Mouse (Mus musculus): ENCODE data around the gene Coq4. TPM values are rescaled to one million over a fixed set of nuclear protein-coding genes. Genes with fewer than 3 reads are reported as not detected.
A peak's percentile ranks its signal among the peaks of the same experiment; 100 is the strongest.

Coq4 gene
- total RNA-seq, 2 experiments from 2014 or later = 7.4 to 8.3 TPM

GRCm38 (mm10) chr2:29792772-29793487 lies 5.6 kb downstream of the Coq4 start:
- no peak for DNase-seq

DNA sequence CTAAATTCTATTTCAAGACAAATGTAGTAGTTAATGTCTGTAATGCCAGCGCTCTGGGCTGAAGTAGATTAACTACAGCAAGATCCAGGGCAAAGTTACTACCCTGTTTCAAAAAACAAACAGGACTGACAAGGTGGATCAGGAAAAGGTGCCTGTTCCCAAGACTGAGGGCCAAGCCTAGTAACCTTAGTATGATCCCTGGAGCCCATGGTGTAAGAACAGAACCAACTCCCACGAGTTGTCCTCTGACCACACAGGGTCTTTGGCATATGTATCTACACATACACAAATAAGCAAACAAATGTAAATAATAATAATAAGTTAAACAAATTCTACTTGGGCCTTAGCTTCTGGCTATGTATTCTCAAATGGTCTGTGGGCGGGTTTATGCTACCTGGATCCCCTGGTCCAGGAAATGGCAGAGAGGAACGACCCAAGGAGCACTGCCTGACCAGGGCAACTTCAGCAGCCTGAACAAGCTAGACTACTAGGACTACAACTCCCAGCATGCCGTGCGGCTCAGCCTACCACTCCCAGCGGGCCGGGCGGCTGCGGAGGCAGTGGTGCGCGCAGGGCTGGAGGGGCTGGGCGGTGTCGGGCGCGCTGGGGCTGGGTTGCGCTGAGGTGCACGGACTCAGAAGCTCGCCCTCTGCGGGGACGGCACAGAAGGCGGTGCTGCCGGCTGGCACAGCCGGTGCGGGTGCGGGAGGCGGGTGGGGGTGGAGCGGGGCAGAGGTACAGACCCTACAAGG lies 15.0 kb downstream of the Coq4 start, which contains the start of gene Slc27a4:
TSS of gene Slc27a4 (plus strand) at position 560 of the 752 bp plus-strand sequence.
- DNase-seq = peak; percentile 95

DNA sequence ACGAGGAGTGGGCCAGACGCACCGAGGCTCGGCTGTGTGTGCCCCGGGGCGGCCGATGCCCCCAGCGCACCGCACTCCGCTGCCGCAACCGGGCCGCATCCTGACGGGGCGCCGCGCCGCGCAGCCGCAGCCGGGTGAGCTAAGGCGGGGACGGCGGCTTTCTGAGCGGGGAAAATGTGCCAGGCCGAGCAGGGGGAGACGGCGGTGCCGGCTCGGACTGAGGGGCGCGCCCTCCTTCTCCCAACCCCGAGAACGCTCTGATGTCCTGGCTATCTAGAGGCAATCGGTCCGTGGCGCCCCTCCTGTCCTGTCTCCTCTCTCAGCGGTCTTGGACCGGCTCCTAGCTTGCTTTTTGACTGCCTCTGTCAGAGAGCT lies 15.5 kb downstream of the Coq4 start:
- no peak for DNase-seq

- no peak for DNase-seq
Observed at GRCm38 (mm10) chr2:29803400-29803831, 16.1 kb downstream of the Coq4 start.

GRCm38 (mm10) chr2:29815678-29816371 lies 28.5 kb downstream of the Coq4 start:
- no peak for DNase-seq

DNA sequence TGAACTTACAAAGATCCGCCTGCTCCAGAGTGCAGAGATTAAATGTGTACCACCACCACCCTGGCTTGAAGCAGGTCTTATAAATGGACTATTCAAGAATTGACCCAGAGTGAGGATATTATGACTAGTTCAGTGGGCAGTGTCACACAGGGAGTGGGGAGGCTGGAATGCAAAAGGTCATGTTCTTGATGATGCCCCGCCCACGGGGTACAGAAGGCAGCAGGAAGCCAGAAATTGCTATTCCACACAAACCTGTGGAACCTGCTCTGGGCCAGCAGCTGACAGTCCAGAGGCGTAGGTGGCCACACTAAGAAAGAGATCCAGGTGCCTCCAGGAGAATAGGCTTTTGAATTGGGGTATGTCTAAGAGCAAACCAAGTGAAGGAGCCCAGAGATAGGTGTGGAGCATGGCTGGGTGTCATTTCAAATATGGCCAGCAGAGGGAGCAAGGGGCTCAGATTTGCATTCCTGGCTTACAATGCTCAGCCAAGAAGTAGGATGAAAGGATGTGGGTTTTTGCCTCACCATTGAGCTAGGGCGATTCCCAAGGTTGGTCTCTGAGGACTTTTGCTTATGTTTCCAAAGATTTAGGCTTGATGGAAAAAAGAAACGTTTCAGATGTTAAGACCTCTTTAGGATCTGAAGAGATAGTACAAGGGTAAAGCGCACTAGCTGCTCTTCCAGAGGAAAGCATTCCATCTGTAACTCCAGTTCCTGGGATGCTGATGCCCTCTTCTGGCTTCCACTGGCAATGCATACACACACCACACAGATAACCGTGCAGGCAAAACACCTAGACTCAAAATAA lies 30.3 kb downstream of the Coq4 start:
- DNase-seq = peak; percentile 66

- no peak for DNase-seq
Observed at GRCm38 (mm10) chr2:29819363-29819762, 32.1 kb downstream of the Coq4 start.

DNA sequence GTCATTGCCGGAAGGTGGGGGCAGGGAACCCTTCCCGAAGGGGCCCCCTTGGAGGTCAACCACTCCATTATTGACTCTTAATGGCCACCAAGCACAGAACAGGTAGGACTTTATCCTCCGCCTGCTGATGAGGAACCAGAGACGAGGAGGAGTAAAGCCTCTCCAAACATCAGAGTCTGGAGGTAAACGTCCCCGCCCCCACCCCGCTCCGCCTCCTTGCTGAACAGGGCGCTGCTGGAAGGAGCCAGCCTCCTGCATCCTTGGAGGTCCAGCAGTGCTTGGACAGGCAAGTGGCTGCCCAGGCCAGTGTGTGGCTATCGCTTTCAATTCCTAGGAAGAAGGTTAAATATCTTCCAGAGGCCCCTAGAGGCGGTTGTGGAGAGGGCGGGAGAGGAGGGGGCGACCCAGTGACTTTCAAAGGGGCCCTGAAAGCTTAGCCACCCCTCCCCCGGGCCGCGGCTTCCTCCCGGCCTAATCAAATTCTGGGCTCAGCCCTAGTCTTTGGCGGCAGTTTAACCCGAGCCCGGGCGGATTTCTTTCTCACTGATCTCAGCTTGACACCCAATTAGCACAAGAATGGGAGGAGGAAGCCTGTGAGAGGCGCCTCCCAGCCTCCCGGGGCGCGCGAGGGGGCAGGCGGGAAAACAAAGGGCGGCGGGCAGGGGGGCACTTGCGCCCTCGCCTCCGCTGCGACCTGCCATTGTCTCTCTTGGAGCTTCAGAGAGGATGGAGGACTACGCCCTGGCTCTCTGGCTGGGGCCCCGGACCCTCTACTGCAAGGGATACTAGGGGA lies 32.9 kb downstream of the Coq4 start, which contains the start of gene Urm1:
TSS of gene Urm1 (plus strand) at position 51 of the 793 bp plus-strand sequence.
- peak; percentile 51 for DNase-seq

- DNase-seq = no peak
Observed at GRCm38 (mm10) chr2:29826318-29826925, 39.1 kb downstream of the Coq4 start.

- peak; percentile 95 for DNase-seq
Observed at GRCm38 (mm10) chr2:29826926-29827708, 39.8 kb downstream of the Coq4 start.

- no peak for DNase-seq
Observed at GRCm38 (mm10) chr2:29827709-29828024, 40.4 kb downstream of the Coq4 start.

- no peak for DNase-seq
Observed at GRCm38 (mm10) chr2:29831106-29831505, 43.8 kb downstream of the Coq4 start.

DNA sequence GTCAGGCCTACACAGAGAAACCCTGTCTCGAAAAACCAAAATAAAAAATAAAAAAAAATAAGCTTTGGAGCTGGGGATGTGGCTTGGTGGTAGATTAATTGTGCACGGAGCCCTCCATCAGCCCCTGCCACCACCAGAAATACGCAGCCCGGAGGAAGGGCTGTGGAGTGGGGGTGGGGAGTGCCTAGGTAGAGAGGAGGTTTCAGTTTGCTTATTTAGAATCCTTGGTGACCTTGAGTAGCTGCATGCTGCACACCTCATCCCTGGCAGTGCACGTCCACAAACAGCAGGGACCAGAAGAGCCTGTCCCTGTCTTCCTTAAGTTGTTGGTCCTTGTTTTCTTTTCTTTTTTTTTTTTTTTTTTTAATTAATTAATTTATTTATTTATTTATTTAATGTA lies 46.5 kb downstream of the Coq4 start:
- DNase-seq = no peak

DNA sequence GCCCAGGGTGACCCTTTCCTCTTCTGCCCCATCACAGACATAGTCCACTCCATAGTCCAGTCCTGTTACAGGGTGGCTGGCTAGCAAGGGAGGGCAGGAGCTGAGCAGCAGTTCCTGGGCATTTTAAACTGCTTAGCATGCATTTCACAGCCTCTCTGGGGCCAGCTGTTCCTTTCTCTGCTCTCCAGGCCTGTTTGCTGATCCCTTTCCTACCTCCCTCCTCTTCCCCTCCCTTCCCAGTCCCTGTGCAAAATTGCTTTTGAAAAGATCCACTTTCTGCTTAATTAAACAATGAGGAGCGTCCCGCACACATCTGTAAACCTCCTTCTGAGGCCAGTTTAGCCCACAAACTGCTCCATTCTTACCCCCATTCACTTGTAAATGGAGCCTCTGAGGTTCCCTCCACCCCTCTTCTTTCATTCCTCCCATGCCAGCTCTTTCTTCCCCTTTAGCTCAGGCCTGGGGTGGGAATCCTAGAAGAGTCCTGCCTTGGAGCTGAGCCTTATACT lies 48.2 kb downstream of the Coq4 start:
- no peak for DNase-seq

DNA sequence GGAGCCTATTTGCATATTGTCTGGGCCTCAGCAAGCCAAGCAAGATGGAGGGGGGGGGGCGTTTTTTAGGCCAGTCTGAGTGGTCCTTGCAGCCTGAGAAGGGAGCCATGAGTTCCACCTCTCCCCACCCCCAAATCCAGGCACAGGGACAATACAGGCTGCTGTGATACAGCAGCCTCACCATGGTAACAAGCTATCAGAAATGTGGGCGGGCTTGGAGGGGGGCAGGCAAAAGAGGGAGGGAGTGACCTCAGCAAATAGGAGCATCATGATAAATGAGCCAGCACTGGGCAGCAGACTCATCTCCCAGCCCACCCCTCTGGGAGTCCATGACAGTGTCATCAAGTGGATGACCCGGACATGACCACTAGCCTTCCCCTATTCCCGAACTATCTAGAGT lies 52.2 kb downstream of the Coq4 start:
- DNase-seq = no peak

GRCm38 (mm10) chr2:29843231-29844105 lies 56.2 kb downstream of the Coq4 start:
- no peak for DNase-seq

- no peak for DNase-seq
Observed at GRCm38 (mm10) chr2:29844115-29844514, 56.8 kb downstream of the Coq4 start.

DNA sequence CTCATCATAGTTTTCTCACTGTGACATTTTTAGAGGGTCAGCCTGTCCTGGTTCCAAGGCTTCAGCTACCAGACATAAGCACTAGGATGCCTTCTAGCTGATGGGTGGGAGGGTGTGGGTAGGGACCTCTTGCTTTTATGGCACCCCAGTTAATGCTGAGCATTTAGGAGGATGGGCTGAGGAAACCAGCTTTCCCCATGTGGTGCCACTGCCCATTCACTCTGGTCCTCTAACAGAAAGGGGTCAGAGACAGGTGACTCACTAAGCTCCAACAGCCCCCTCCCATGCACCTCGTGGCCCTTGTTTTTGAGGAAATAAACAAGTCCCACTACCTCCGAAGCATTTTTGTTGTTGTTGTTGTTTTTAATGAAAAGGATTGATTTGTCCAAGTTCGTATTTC lies 57.4 kb downstream of the Coq4 start:
- DNase-seq = no peak

GRCm38 (mm10) chr2:29845636-29846035 lies 58.3 kb downstream of the Coq4 start:
- no peak for DNase-seq
